Mouse (Mus musculus) liver, embryonic 11.5 days (tissue): ENCODE measurements around the gene Bnip1. TPM values are rescaled to one million over a fixed set of nuclear protein-coding genes. Genes with fewer than 3 reads are reported as not detected.

Source experiments
- ATAC-seq: fragments of 200-750 bp; cut with Nextera tagmentation; replicated peaks from 2 replicates; pipeline ENCODE4 v1.8.0; 2017; ENCODE audit warnings: moderate number of reproducible peaks, mild to moderate bottlenecking, moderate TSS enrichment, moderate library complexity; ENCODE audit not compliant: low FRiP score
- DNase-seq: peaks from one replicate; pipeline ENCODE4 v3.0.0-alpha.2; 2017; ENCODE audit warnings: low spot score
- H3K27ac ChIP-seq: fragments of 300-500 bp; sonication (generic); 2 replicates; pipeline ENCODE4 v1.5.1; 2014; ENCODE audit warnings: mild to moderate bottlenecking, low read depth, low read length, control low read depth
- H3K27me3 ChIP-seq: fragments of 300-500 bp; sonication (generic); replicated peaks from 2 replicates; pipeline ENCODE4 v1.6.1; 2014; ENCODE audit warnings: low read length, mixed read lengths; ENCODE audit not compliant: control insufficient read depth, insufficient read depth
- H3K36me3 ChIP-seq: fragments of 300-500 bp; sonication (generic); 2 replicates; pipeline ENCODE4 v1.6.1; 2014; ENCODE audit warnings: mild to moderate bottlenecking, low read length, moderate library complexity, mixed read lengths; ENCODE audit not compliant: control insufficient read depth, insufficient read depth
- H3K4me1 ChIP-seq: fragments of 300-500 bp; sonication (generic); replicated peaks from 2 replicates; pipeline ENCODE4 v1.6.1; 2014; ENCODE audit warnings: low read length, mixed read lengths; ENCODE audit not compliant: control insufficient read depth, insufficient read depth
- H3K4me2 ChIP-seq: fragments of 300-500 bp; sonication (generic); 2 replicates; pipeline ENCODE4 v1.6.1; 2014; ENCODE audit warnings: mild to moderate bottlenecking, control low read depth, moderate library complexity
- H3K4me3 ChIP-seq: fragments of 300-500 bp; sonication (generic); 2 replicates; pipeline ENCODE4 v1.5.1; 2014; ENCODE audit warnings: low read depth, low read length, control low read depth
- H3K9ac ChIP-seq: fragments of 300-500 bp; sonication (generic); 2 replicates; pipeline ENCODE4 v1.6.1; 2014; ENCODE audit warnings: low read depth, low read length, control low read depth
- H3K9me3 ChIP-seq: fragments of 300-500 bp; sonication (generic); 2 replicates; pipeline ENCODE4 v1.6.1; 2016; ENCODE audit warnings: low read length, inconsistent platforms, mixed read lengths; ENCODE audit not compliant: control insufficient read depth
- WGBS: fragments of 180-500 bp; shearing (Covaris S2); extraction: QIAGEN DNeasy Blood & Tissue Kit; methylation state at CpG from one replicate; pipeline ENCODE4 v1.1.7; 2014; 5-methylcytosine and 5-hydroxymethylcytosine counted together
- polyA plus RNA-seq: library from polyadenylated mRNA; unstranded; fragments of >200 nt; fragmentation: Nextera tagmentation; extraction: Ambion mirVana; gene quantifications from 2 replicates; pipeline ENCODE4 v1.2.1, GENCODE M21; 2014

The Bnip1 gene
- 44.0 TPM in 2 replicates for polyA plus RNA-seq

- Histone ChIP-seq H3K27ac (peak within 1 kb of the TSS; percentile 83), H3K4me2 (peak within 1 kb of the TSS; percentile 83), H3K4me1 (peaks cover 7% of the 10 kb centered on the region; the same call in 1 of the 2 replicates), H3K27me3 (no peaks in the 10 kb centered on the region; the same call in 1 of the 2 replicates), H3K9ac (peak within 1 kb of the TSS; percentile 75), H3K4me3 (peak within 1 kb of the TSS; percentile 66), H3K36me3 (peaks cover 3% of the 10 kb centered on the region; the same call in 1 of the 2 replicates), H3K9me3 (no peaks in the 10 kb centered on the region)
- WGBS, result under 1% methylated on average over 42 of the region's 42 CpGs
- ATAC-seq, result peak; percentile 81
- peak; percentile 80 for DNase-seq
Observed at GRCm38 (mm10) chr17:26780750-26781571, at the start of gene Bnip1. Gene Bnip1 (plus strand): TSS chr17:26781066.

GRCm38 (mm10) chr17:26742581-26742980, 38.3 kb upstream of the Bnip1 start:
- no peaks in the 10 kb centered on the region for H3K27me3 ChIP-seq
- WGBS, result 59% methylated on average over 4 of the region's 4 CpGs
- no peak overlapping the region for H3K9ac ChIP-seq
- no peaks in the 10 kb centered on the region for H3K4me1 ChIP-seq
- H3K4me3 ChIP-seq, result no peak overlapping the region
- no peaks in the 10 kb centered on the region; the same call in 1 of the 2 replicates for H3K36me3 ChIP-seq
- no peak overlapping the region for H3K4me2 ChIP-seq
- H3K27ac ChIP-seq, result no peak overlapping the region
- DNase-seq (no peak), ATAC-seq (no peak)
- no peaks in the 10 kb centered on the region for H3K9me3 ChIP-seq

- ATAC-seq (no peak), DNase-seq (no peak)
- Histone ChIP-seq H3K36me3 (no peaks in the 10 kb centered on the region; the same call in 1 of the 2 replicates), H3K9me3 (no peaks in the 10 kb centered on the region), H3K27me3 (no peaks in the 10 kb centered on the region), H3K27ac (no peak overlapping the region), H3K4me3 (no peak overlapping the region), H3K9ac (no peak overlapping the region), H3K4me2 (no peak overlapping the region), H3K4me1 (no peaks in the 10 kb centered on the region)
- WGBS, result 57% methylated on average over 1 of the region's 1 CpGs
Observed at GRCm38 (mm10) chr17:26743294-26743693, 37.6 kb upstream of the Bnip1 start.

- H3K36me3 ChIP-seq, result no peaks in the 10 kb centered on the region
- DNase-seq (no peak), ATAC-seq (no peak)
- H3K4me2 ChIP-seq, result no peak overlapping the region
- no peaks in the 10 kb centered on the region for H3K27me3 ChIP-seq
- no peak overlapping the region for H3K27ac ChIP-seq
- H3K4me1 ChIP-seq, result no peaks in the 10 kb centered on the region
- H3K9ac ChIP-seq, result no peak overlapping the region
- no peaks in the 10 kb centered on the region for H3K9me3 ChIP-seq
- 63% methylated on average over 3 of the region's 3 CpGs for WGBS
- H3K4me3 ChIP-seq, result no peak overlapping the region
Observed at GRCm38 (mm10) chr17:26749975-26750374, 30.9 kb upstream of the Bnip1 start.

DNA sequence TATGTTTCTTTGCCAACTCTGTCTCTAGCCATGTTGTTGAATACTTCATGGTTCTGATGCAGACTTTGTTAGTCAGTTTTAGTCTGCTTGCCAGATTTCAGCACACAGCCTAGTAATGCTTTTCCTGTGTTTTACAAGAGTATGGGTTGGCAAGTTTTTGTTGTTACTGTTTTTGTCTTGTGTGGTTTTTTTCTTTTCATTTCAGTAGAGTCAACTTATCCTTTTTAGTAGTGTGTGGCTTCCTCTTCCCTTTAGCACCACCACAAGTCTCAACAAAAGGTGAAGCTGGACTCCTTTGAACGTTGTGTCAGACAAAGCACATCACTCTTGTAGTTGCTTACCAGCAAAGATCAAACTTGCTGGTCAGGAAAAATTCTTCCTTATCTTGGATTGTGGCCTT, 28.6 kb upstream of the Bnip1 start:
- Histone ChIP-seq H3K27me3 (no peaks in the 10 kb centered on the region), H3K4me3 (no peak overlapping the region), H3K9ac (no peak overlapping the region), H3K9me3 (no peaks in the 10 kb centered on the region), H3K4me1 (no peaks in the 10 kb centered on the region), H3K27ac (no peak overlapping the region), H3K4me2 (no peak overlapping the region), H3K36me3 (no peaks in the 10 kb centered on the region)
- ATAC-seq, result no peak
- no peak for DNase-seq
- 45% methylated on average over 1 of the region's 1 CpGs for WGBS

- no peaks in the 10 kb centered on the region for H3K4me1 ChIP-seq
- no peaks in the 10 kb centered on the region for H3K36me3 ChIP-seq
- no peak overlapping the region for H3K4me2 ChIP-seq
- no peaks in the 10 kb centered on the region for H3K9me3 ChIP-seq
- H3K27ac ChIP-seq, result no peak overlapping the region
- DNase-seq, result no peak
- ATAC-seq, result no peak
- no peak overlapping the region for H3K4me3 ChIP-seq
- no peak overlapping the region for H3K9ac ChIP-seq
- 71% methylated on average over 2 of the region's 2 CpGs for WGBS
- no peaks in the 10 kb centered on the region for H3K27me3 ChIP-seq
Observed at GRCm38 (mm10) chr17:26753476-26753875, 27.4 kb upstream of the Bnip1 start.

GRCm38 (mm10) chr17:26767100-26767753, 13.6 kb upstream of the Bnip1 start:
- DNase-seq (no peak), ATAC-seq (peak; percentile 97)
- Histone ChIP-seq H3K9ac (no peak overlapping the region), H3K9me3 (no peaks in the 10 kb centered on the region), H3K4me2 (peak overlapping the region; percentile 28; the same call in 1 of the 2 replicates), H3K27ac (peak overlapping the region; percentile 68), H3K4me1 (peaks cover 7% of the 10 kb centered on the region; the same call in 1 of the 2 replicates), H3K27me3 (no peaks in the 10 kb centered on the region), H3K4me3 (no peak overlapping the region), H3K36me3 (no peaks in the 10 kb centered on the region)
- 61% methylated on average over 5 of the region's 5 CpGs for WGBS

DNA sequence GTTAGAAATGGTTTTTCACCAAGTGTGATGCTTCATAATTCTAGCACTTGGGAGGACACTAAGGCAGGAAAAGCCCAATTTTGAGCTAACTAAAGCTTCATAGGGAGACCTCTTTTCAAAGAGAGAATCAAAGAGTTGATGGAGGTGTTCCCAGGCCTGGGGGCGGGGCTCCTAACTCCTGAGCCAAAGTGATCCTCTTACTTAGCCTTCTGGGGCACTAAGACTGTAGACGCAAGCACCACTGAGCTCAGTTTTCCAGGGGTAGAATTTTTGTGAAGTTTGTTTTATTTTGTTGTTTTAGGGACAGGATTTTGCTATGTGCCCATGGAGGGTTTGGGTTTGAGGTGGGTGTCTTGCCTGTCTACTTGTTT, 13.1 kb upstream of the Bnip1 start:
- no peak overlapping the region for H3K4me3 ChIP-seq
- ATAC-seq (no peak), DNase-seq (no peak)
- peak overlapping the region; percentile 68 for H3K27ac ChIP-seq
- WGBS, result 83% methylated on average over 2 of the region's 2 CpGs
- peak overlapping the region; percentile 28; the same call in 1 of the 2 replicates for H3K4me2 ChIP-seq
- no peaks in the 10 kb centered on the region for H3K36me3 ChIP-seq
- H3K9me3 ChIP-seq, result no peaks in the 10 kb centered on the region
- H3K9ac ChIP-seq, result no peak overlapping the region
- H3K27me3 ChIP-seq, result no peaks in the 10 kb centered on the region
- peaks cover 7% of the 10 kb centered on the region; the same call in 1 of the 2 replicates for H3K4me1 ChIP-seq
